Mouse (Mus musculus) liver, embryonic 11.5 days (tissue): ENCODE measurements around the gene Lrrc4b. TPM values are rescaled to one million over a fixed set of nuclear protein-coding genes. Genes with fewer than 3 reads are reported as not detected.

Experiments used
- ATAC-seq: fragments of 200-750 bp; cut with Nextera tagmentation; replicated peaks from 2 replicates; pipeline ENCODE4 v1.8.0; 2017; ENCODE audit warnings: moderate number of reproducible peaks, mild to moderate bottlenecking, moderate TSS enrichment, moderate library complexity; ENCODE audit not compliant: low FRiP score
- DNase-seq: peaks from one replicate; pipeline ENCODE4 v3.0.0-alpha.2; 2017; ENCODE audit warnings: low spot score
- H3K27ac ChIP-seq: fragments of 300-500 bp; sonication (generic); 2 replicates; pipeline ENCODE4 v1.5.1; 2014; ENCODE audit warnings: mild to moderate bottlenecking, low read depth, low read length, control low read depth
- H3K27me3 ChIP-seq: fragments of 300-500 bp; sonication (generic); replicated peaks from 2 replicates; pipeline ENCODE4 v1.6.1; 2014; ENCODE audit warnings: low read length, mixed read lengths; ENCODE audit not compliant: control insufficient read depth, insufficient read depth
- H3K36me3 ChIP-seq: fragments of 300-500 bp; sonication (generic); 2 replicates; pipeline ENCODE4 v1.6.1; 2014; ENCODE audit warnings: mild to moderate bottlenecking, low read length, moderate library complexity, mixed read lengths; ENCODE audit not compliant: control insufficient read depth, insufficient read depth
- H3K4me1 ChIP-seq: fragments of 300-500 bp; sonication (generic); replicated peaks from 2 replicates; pipeline ENCODE4 v1.6.1; 2014; ENCODE audit warnings: low read length, mixed read lengths; ENCODE audit not compliant: control insufficient read depth, insufficient read depth
- H3K4me2 ChIP-seq: fragments of 300-500 bp; sonication (generic); 2 replicates; pipeline ENCODE4 v1.6.1; 2014; ENCODE audit warnings: mild to moderate bottlenecking, control low read depth, moderate library complexity
- H3K4me3 ChIP-seq: fragments of 300-500 bp; sonication (generic); 2 replicates; pipeline ENCODE4 v1.5.1; 2014; ENCODE audit warnings: low read depth, low read length, control low read depth
- H3K9ac ChIP-seq: fragments of 300-500 bp; sonication (generic); 2 replicates; pipeline ENCODE4 v1.6.1; 2014; ENCODE audit warnings: low read depth, low read length, control low read depth
- H3K9me3 ChIP-seq: fragments of 300-500 bp; sonication (generic); 2 replicates; pipeline ENCODE4 v1.6.1; 2016; ENCODE audit warnings: low read length, inconsistent platforms, mixed read lengths; ENCODE audit not compliant: control insufficient read depth
- WGBS: fragments of 180-500 bp; shearing (Covaris S2); extraction: QIAGEN DNeasy Blood & Tissue Kit; methylation state at CpG from one replicate; pipeline ENCODE4 v1.1.7; 2014; 5-methylcytosine and 5-hydroxymethylcytosine counted together
- polyA plus RNA-seq: library from polyadenylated mRNA; unstranded; fragments of >200 nt; fragmentation: Nextera tagmentation; extraction: Ambion mirVana; gene quantifications from 2 replicates; pipeline ENCODE4 v1.2.1, GENCODE M21; 2014

Gene Lrrc4b
- 0.25 and 0.52 TPM in 2 replicates for polyA plus RNA-seq

DNA sequence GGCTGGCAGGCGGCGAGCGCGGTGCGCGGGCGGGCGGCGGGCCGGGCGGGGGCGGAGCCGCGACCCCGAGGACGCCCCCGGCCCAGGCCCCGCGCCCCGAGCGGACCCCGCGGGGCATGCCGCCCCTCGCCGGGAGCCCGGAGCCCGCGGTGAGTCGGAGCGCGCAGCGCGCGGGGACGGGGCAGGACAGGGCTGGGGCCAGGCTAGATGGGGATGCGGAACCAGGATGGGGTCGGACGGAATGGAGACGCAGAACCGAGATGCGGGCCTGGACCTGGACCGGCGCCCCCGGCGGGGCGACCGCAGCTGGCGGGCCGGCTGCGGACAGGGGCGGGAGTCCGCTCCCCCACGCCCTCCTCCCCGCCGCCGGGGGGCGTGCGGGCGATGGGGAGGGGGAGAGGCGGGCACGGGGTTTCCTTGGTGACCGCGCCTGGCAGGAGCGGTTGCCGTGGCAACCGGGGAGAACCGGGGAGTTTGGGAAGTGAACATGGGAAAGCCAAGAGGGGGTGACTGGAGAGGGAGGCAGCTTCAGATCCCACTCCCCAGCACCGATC lies at the start of gene Lrrc4b:
TSS of gene Lrrc4b (plus strand) at position 51 of the 554 bp plus-strand sequence.
- WGBS: 1% methylated on average over 50 of the region's 69 CpGs
- DNase-seq (no peak), ATAC-seq (no peak)
- Histone ChIP-seq H3K4me2 (peak within 1 kb of the TSS; percentile 53), H3K9ac (no peak within 1 kb of the TSS), H3K36me3 (no peaks in the 10 kb centered on the region), H3K4me3 (peak within 1 kb of the TSS; percentile 36), H3K4me1 (0 out of 2 replicates have a peak, but pooled peaks cover 2% of the 10 kb centered on the region), H3K27me3 (peaks cover 73% of the 10 kb centered on the region), H3K9me3 (no peaks in the 10 kb centered on the region), H3K27ac (no peak within 1 kb of the TSS)

DNA sequence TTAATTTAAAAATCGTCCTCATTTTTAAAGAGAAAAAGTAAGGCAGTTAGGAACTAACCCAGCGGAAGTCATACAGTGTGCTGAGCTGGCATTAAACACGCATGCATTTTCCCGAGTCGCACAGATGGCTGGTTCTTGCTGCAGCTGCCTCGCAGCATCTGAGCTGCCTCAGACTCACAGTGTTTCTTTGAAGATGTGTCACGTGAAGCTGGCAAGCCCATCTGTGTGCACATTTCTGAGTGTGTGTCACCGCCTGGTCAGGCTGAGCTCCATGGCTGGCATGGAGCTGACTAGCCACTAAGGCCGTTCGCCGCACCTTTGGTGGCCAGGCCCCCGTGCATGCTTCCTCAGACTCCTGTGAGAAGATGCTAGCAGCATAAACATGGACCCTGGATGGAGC lies 46.3 kb upstream of the Lrrc4b start:
- ATAC-seq: no peak
- no peak for DNase-seq
- no peaks in the 10 kb centered on the region for H3K4me1 ChIP-seq
- no peak overlapping the region for H3K9ac ChIP-seq
- H3K27ac ChIP-seq: no peak overlapping the region
- no peaks in the 10 kb centered on the region for H3K36me3 ChIP-seq
- H3K4me3 ChIP-seq: no peak overlapping the region
- H3K4me2 ChIP-seq: no peak overlapping the region
- 77% methylated on average over 12 of the region's 12 CpGs for WGBS
- H3K9me3 ChIP-seq: no peaks in the 10 kb centered on the region
- peaks cover 49% of the 10 kb centered on the region for H3K27me3 ChIP-seq

DNA sequence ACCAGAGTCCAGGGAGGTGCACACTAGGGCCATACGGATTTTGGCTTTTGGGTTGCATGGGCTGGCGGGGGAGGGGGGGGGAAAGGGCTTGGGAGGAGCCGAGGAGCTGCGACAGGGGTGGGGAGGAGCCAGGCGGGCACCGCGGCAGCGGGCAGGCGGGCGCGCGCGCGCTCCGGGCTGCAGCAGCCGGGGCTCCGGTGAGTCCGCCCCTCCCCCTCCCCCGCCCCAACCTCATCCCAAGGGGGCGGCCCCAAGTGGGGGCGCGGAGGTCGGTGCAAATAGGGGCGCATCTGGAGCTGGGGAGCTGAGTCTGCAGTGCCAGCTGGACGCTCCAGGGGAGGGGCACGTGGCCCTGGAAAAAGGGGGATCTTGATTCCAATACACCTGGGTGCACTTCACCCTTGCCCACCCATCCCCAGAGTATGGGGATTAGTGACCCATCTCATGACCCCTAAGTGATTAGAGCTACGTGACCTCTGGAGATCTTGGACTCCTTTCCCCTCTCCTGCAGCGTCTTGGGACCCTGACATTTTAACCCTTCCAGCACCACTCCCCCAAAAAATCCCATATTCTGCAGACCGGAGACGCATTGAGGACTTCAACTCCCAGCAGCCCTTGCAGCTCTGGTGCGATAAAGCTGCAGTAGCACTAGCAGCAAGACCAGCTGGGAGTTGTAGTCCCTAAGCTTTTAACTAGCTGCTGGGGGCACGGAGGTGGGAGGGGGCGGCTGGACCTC lies 44.7 kb upstream of the Lrrc4b start, which contains the start of gene Syt3:
TSS of gene Syt3 (plus strand) at position 123 of the 736 bp plus-strand sequence.
- Histone ChIP-seq H3K36me3 (no peaks in the 10 kb centered on the region), H3K9me3 (no peaks in the 10 kb centered on the region), H3K4me2 (peak within 1 kb of the TSS; percentile 84), H3K27me3 (peaks cover 51% of the 10 kb centered on the region), H3K9ac (0 out of 2 replicates have a peak within 1 kb of the TSS, but pooled peaks have one; percentile 14), H3K4me1 (no peaks in the 10 kb centered on the region), H3K4me3 (peak within 1 kb of the TSS; percentile 50), H3K27ac (no peak within 1 kb of the TSS)
- peak; percentile 65 for ATAC-seq
- peak; percentile 61 for DNase-seq
- 1% methylated on average over 23 of the region's 33 CpGs for WGBS

DNA sequence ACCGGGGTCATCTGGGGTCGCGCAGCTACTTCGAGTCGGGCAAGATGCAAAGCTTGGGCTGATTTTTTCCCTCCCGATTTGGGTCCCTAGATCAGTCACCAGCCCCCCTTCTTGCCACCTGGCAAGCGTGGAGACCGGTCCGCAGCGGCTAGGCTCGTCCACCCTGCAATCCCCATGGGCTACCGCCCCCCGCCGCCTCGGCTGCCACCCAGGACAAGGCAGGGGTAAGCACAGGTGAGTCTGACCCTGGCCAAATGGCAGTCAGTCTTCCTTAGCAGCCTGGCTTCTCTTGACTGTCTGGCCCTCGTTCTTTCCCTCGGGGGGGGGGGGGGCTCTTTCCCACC lies 44.1 kb upstream of the Lrrc4b start:
- H3K9ac ChIP-seq: 0 out of 2 replicates have a peak overlapping the region, but pooled peaks have one; percentile 8

DNA sequence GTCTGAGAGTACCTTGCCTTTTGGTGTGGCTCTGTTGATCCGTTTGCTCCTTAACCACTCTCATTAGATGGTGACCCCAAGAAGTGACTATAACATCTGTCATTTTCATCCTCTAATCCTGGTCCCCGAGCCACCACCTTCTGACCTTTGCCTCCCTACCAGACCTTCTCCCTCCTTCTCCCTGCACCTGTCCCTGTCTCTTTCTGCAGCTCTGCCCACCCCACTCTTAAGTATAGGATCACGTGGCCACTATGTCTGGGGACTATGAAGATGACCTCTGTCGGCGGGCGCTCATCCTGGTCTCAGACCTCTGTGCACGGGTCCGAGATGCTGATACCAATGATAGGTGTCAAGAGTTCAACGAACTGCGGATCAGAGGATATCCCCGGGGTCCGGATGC lies 43.1 kb upstream of the Lrrc4b start, which contains the start of gene 1700008O03Rik:
TSS of gene 1700008O03Rik (minus strand) at position 101 of the 400 bp plus-strand sequence.
- peaks cover 54% of the 10 kb centered on the region for H3K27me3 ChIP-seq
- no peaks in the 10 kb centered on the region for H3K4me1 ChIP-seq
- no peak for DNase-seq
- peak within 1 kb of the TSS; percentile 84 for H3K4me2 ChIP-seq
- H3K27ac ChIP-seq: no peak within 1 kb of the TSS
- no peak for ATAC-seq
- H3K9ac ChIP-seq: 0 out of 2 replicates have a peak within 1 kb of the TSS, but pooled peaks have one; percentile 8
- H3K4me3 ChIP-seq: peak within 1 kb of the TSS; percentile 50
- H3K36me3 ChIP-seq: no peaks in the 10 kb centered on the region
- 68% methylated on average over 12 of the region's 12 CpGs for WGBS
- H3K9me3 ChIP-seq: no peaks in the 10 kb centered on the region

More for the DNA sequence above, 44.1 kb upstream of the Lrrc4b start:
- H3K4me2 ChIP-seq: peak overlapping the region; percentile 84
- peak; percentile 38 for DNase-seq
- H3K9me3 ChIP-seq: no peaks in the 10 kb centered on the region
- peaks cover 51% of the 10 kb centered on the region for H3K27me3 ChIP-seq
- H3K4me3 ChIP-seq: peak overlapping the region; percentile 50
- no peaks in the 10 kb centered on the region for H3K36me3 ChIP-seq
- H3K27ac ChIP-seq: no peak overlapping the region
- WGBS: 2% methylated on average over 17 of the region's 17 CpGs
- H3K4me1 ChIP-seq: no peaks in the 10 kb centered on the region
- ATAC-seq: peak; percentile 56; the same call in 1 of the 2 replicates

DNA sequence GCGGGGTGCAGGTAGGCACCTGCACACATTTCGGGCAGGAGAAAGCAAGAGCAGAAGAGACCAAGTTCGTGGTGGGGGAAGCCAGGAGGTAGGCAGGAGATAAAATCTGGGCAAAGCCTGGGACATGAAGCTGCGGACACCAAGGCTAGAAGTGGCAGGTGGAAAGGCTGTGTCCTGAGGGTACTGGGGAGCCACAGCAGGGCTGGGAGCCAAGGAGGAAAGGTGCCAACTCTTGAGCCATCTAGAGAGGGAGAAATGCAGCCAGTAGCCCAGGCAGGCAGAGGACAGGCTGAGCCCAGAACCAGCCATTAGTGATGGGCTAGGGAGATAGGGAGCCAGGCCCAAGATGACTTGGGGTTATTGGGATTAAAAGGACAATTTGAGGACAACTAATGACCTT lies 37.0 kb upstream of the Lrrc4b start:
- Histone ChIP-seq H3K9ac (no peak overlapping the region), H3K36me3 (no peaks in the 10 kb centered on the region), H3K4me3 (no peak overlapping the region), H3K27me3 (peaks cover 10% of the 10 kb centered on the region), H3K4me1 (no peaks in the 10 kb centered on the region), H3K4me2 (no peak overlapping the region), H3K9me3 (no peaks in the 10 kb centered on the region), H3K27ac (no peak overlapping the region)
- no peak for ATAC-seq
- WGBS: 72% methylated on average over 4 of the region's 4 CpGs
- DNase-seq: no peak

DNA sequence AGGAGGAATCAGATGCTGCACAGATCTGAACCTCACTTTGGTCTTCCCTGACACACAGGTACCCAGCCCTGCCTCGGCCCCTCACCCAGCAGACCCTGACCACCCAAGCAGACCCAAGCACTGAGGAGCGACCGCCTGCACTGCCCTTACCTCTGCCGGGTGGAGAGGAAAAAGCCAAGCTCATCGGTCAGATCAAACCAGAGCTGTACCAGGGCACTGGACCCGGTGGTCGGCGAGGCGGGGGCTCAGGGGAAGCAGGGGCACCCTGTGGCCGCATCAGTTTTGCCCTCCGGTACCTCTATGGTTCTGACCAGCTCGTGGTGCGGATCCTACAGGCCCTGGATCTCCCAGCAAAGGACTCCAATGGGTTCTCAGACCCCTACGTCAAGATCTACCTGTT lies 36.5 kb upstream of the Lrrc4b start:
- Histone ChIP-seq H3K4me3 (no peak overlapping the region), H3K27ac (no peak overlapping the region), H3K36me3 (no peaks in the 10 kb centered on the region), H3K4me1 (no peaks in the 10 kb centered on the region), H3K9me3 (no peaks in the 10 kb centered on the region), H3K4me2 (no peak overlapping the region), H3K9ac (no peak overlapping the region), H3K27me3 (peaks cover 6% of the 10 kb centered on the region; the same call in 1 of the 2 replicates)
- 84% methylated on average over 14 of the region's 14 CpGs for WGBS
- ATAC-seq (no peak), DNase-seq (no peak)

DNA sequence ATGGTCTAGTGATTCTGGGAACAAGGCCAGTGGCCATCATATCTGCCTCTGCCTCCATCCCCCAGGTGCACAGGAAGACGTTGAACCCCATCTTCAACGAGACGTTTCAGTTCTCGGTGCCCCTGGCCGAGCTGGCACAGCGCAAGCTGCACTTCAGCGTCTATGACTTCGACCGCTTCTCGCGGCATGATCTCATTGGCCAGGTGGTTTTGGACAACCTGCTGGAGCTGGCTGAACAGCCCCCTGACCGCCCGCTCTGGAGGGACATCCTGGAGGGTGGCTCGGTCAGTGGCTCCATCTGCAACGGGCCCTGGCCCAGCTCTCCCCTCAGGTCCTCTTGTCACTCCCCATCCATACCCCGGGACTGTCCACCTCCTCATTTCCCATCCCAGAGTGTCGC lies 35.5 kb upstream of the Lrrc4b start:
- Histone ChIP-seq H3K4me2 (no peak overlapping the region), H3K36me3 (no peaks in the 10 kb centered on the region), H3K4me1 (no peaks in the 10 kb centered on the region), H3K9me3 (no peaks in the 10 kb centered on the region), H3K4me3 (no peak overlapping the region), H3K9ac (no peak overlapping the region), H3K27me3 (peaks cover 3% of the 10 kb centered on the region; the same call in 1 of the 2 replicates), H3K27ac (no peak overlapping the region)
- WGBS: 82% methylated on average over 17 of the region's 17 CpGs
- DNase-seq (no peak), ATAC-seq (no peak)
